Mouse (Mus musculus): ENCODE measurements around the gene Zfp771.

The Zfp771 gene

DNA sequence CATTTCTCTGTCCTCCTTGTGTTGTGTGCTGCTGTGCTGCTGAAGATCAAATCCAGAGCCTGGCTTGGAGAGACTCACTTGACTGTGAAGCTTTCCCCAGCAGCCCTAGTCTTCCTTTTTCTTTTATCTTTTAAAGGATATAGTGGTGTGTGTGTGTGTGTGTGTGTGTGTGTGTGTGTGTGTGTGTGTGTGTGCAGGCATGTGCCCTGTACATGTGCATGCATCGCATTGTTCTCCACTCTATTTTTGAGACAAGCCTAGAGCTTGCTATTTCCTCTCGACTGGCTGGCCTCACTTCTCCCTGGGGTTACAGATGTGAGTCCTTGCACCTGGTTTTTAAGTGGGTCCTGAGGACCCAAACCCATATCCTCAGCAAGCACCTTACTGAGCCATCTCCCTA lies 38.1 kb downstream of the Zfp771 start:
- DNase-seq (ENCODE audit: low read depth, low spot score), result no peak

DNA sequence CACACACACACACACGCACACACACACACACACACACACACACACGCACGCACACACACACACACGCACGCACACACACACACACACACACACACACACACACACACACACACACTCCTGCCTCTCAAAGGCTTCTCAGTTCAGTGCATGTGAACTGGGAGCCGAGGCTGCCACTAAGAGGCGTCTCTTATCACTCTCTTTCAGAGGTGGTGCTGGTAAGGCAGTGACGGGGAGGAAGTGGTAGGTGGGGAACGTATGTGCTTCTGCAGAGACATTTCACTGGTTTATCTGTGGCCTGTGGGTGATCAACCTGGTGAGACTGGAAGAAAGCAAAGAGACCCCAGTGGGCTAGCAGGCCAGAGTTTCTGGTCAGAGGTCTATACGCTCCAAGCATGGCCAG lies 41.1 kb downstream of the Zfp771 start:
- DNase-seq (ENCODE audit: low read depth, low spot score), result no peak

DNA sequence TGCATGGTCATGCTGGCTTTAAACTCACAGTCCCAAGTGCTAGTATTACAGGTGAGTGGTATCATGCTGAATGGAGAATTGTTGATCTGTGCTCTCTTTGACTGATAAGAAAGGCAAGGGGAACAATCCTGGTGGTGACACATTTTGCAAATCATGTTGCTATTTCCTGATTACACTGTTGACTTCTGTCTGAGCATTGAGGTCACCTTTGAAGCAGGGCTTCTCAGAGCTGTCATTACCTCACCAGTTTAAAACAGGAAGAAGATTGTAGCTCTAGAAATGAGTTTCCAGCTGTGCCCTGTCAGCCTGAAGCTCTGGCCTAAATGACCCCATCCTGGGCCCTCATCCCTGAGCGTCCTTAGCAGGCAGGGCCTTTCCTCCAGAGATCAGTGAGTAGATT lies 43.9 kb downstream of the Zfp771 start:
- no peak for DNase-seq (ENCODE audit: low read depth, low spot score)

- DNase-seq (ENCODE audit: low read depth, low spot score), result no peak
Observed at GRCm38 (mm10) chr7:127289306-127289705, 45.2 kb downstream of the Zfp771 start.

DNA sequence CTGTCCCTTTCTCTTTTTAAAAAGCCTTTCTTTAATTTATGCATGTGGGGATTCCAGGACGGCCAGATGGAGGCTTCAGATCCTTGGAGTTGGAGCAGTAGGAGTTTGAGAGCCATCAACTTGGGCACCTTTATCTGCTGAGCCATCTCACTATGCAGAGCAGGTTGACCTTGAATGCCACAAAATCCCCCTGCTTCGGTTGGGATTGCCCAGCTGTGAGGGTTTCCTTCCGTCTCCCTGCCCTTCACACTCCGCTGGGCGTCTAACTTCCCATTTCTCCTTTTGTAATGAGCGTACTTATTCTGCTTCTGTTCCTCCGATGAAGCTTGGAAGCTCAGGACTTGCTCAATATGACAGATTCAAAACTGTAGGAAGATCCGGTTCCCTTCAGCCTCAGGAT lies 46.1 kb downstream of the Zfp771 start:
- no peak for DNase-seq (ENCODE audit: low read depth, low spot score)

DNA sequence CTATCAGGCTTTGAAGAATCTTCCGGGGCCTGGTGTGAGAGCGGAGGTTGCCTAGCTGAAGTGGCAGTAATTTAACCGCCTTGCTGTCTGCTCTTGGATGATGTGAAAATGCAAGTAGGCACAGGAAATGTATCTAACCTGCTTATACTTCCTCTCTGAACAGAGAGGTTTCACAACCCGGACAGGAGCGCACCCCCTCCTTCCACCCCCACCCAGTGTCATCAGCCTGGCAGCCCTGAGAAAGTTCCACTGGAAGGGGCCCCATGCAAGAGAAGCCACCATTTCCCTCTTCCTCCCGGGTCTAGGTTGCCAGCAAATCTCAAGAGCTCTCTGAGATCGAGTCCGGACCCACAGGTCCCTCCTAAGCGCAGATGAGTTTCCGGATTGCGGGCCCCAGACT lies 52.0 kb downstream of the Zfp771 start, which contains the start of gene Itgal:
Gene Itgal (plus strand): TSS at position 163 of the 400 bp plus-strand sequence.
- DNase-seq (ENCODE audit: low read depth, low spot score), result no peak

GRCm38 (mm10) chr7:127296786-127297555 lies 52.9 kb downstream of the Zfp771 start:
- DNase-seq (ENCODE audit: low read depth, low spot score), result no peak

- no peak for DNase-seq (ENCODE audit: low read depth, low spot score)
Observed at GRCm38 (mm10) chr7:127297586-127298193, 53.6 kb downstream of the Zfp771 start.

Data from mesoderm, embryonic 11.5 days (tissue).